Mouse (Mus musculus): Measurements from ENCODE around the gene Bri3. TPM values are rescaled to one million over a fixed set of nuclear protein-coding genes. Genes with fewer than 3 reads are reported as not detected.

Gene Bri3
- 88.0 and 93.6 TPM in 2 replicates for polyA plus RNA-seq (2015; fragmentation: Nextera tagmentation; extraction: Ambion mirVana)

GRCm38 (mm10) chr5:144243901-144244487, at the start of gene Bri3:
Gene Bri3 (plus strand): TSS chr5:144244437.
- 89% methylated on average over 7 of the region's 7 CpGs for WGBS
- Histone ChIP-seq H3K4me2 (ENCODE audit: low read depth, low read length) (no peak within 1 kb of the TSS), H3K4me1 (ENCODE audit: control insufficient read depth, insufficient read depth, low read length) (peaks cover 8% of the 10 kb centered on the region; the same call in 1 of the 2 replicates), H3K4me3 (replicated peaks; ENCODE audit: low read length) (no peak within 1 kb of the TSS), H3K9ac (ENCODE audit: low read length) (no peak within 1 kb of the TSS), H3K27me3 (ENCODE audit: control insufficient read depth, insufficient read depth, low read length) (no peaks in the 10 kb centered on the region), H3K27ac (ENCODE audit: low read length) (no peak within 1 kb of the TSS), H3K36me3 (ENCODE audit: control insufficient read depth, insufficient read depth, low read length) (no peaks in the 10 kb centered on the region), H3K9me3 (replicated peaks; ENCODE audit: control insufficient read depth, low read length) (no peaks in the 10 kb centered on the region)
- no peak for ATAC-seq (ENCODE audit: insufficient read depth, low FRiP score)

- no peak overlapping the region for H3K4me2 ChIP-seq (ENCODE audit: low read depth, low read length)
- ATAC-seq (ENCODE audit: insufficient read depth, low FRiP score) = no peak
- 76% methylated on average over 8 of the region's 8 CpGs for WGBS
- H3K36me3 ChIP-seq (ENCODE audit: control insufficient read depth, insufficient read depth, low read length) = no peaks in the 10 kb centered on the region
- no peak overlapping the region for H3K4me3 ChIP-seq (replicated peaks; ENCODE audit: low read length)
- no peak overlapping the region for H3K9ac ChIP-seq (ENCODE audit: low read length)
- no peak overlapping the region for H3K27ac ChIP-seq (ENCODE audit: low read length)
- no peaks in the 10 kb centered on the region for H3K27me3 ChIP-seq (ENCODE audit: control insufficient read depth, insufficient read depth, low read length)
- H3K9me3 ChIP-seq (replicated peaks; ENCODE audit: control insufficient read depth, low read length) = no peaks in the 10 kb centered on the region
- H3K4me1 ChIP-seq (ENCODE audit: control insufficient read depth, insufficient read depth, low read length) = no peaks in the 10 kb centered on the region
These were observed 48.7 kb upstream of the Bri3 start for GRCm38 (mm10) chr5:144195567-144195966.

GRCm38 (mm10) chr5:144200616-144201015, 43.6 kb upstream of the Bri3 start:
- H3K9ac ChIP-seq (ENCODE audit: low read length) = no peak overlapping the region
- H3K27me3 ChIP-seq (ENCODE audit: control insufficient read depth, insufficient read depth, low read length) = no peaks in the 10 kb centered on the region
- H3K27ac ChIP-seq (ENCODE audit: low read length) = no peak overlapping the region
- H3K9me3 ChIP-seq (replicated peaks; ENCODE audit: control insufficient read depth, low read length) = 0 out of 2 replicates have a peak, but pooled peaks cover 7% of the 10 kb centered on the region
- ATAC-seq (ENCODE audit: insufficient read depth, low FRiP score) = no peak
- H3K4me2 ChIP-seq (ENCODE audit: low read depth, low read length) = no peak overlapping the region
- no peaks in the 10 kb centered on the region for H3K4me1 ChIP-seq (ENCODE audit: control insufficient read depth, insufficient read depth, low read length)
- no peak overlapping the region for H3K4me3 ChIP-seq (replicated peaks; ENCODE audit: low read length)
- H3K36me3 ChIP-seq (ENCODE audit: control insufficient read depth, insufficient read depth, low read length) = peaks cover 9% of the 10 kb centered on the region; the same call in 1 of the 2 replicates
- 79% methylated on average over 11 of the region's 11 CpGs for WGBS

GRCm38 (mm10) chr5:144202430-144202829, 41.8 kb upstream of the Bri3 start:
- WGBS = 93% methylated on average over 6 of the region's 6 CpGs
- Histone ChIP-seq H3K36me3 (ENCODE audit: control insufficient read depth, insufficient read depth, low read length) (peaks cover 9% of the 10 kb centered on the region; the same call in 1 of the 2 replicates), H3K27me3 (ENCODE audit: control insufficient read depth, insufficient read depth, low read length) (no peaks in the 10 kb centered on the region), H3K9ac (ENCODE audit: low read length) (no peak overlapping the region), H3K9me3 (replicated peaks; ENCODE audit: control insufficient read depth, low read length) (0 out of 2 replicates have a peak, but pooled peaks cover 7% of the 10 kb centered on the region), H3K27ac (ENCODE audit: low read length) (no peak overlapping the region), H3K4me2 (ENCODE audit: low read depth, low read length) (no peak overlapping the region), H3K4me1 (ENCODE audit: control insufficient read depth, insufficient read depth, low read length) (no peaks in the 10 kb centered on the region), H3K4me3 (replicated peaks; ENCODE audit: low read length) (no peak overlapping the region)
- ATAC-seq (ENCODE audit: insufficient read depth, low FRiP score) = no peak

GRCm38 (mm10) chr5:144203398-144203959, 40.8 kb upstream of the Bri3 start:
- no peak for ATAC-seq (ENCODE audit: insufficient read depth, low FRiP score)
- H3K36me3 ChIP-seq (ENCODE audit: control insufficient read depth, insufficient read depth, low read length) = peaks cover 13% of the 10 kb centered on the region

GRCm38 (mm10) chr5:144204303-144204702, 39.9 kb upstream of the Bri3 start:
- no peaks in the 10 kb centered on the region for H3K4me1 ChIP-seq (ENCODE audit: control insufficient read depth, insufficient read depth, low read length)
- no peak overlapping the region for H3K4me3 ChIP-seq (replicated peaks; ENCODE audit: low read length)
- no peak overlapping the region for H3K4me2 ChIP-seq (ENCODE audit: low read depth, low read length)
- 91% methylated on average over 12 of the region's 12 CpGs for WGBS
- H3K27ac ChIP-seq (ENCODE audit: low read length) = no peak overlapping the region
- H3K36me3 ChIP-seq (ENCODE audit: control insufficient read depth, insufficient read depth, low read length) = peaks cover 13% of the 10 kb centered on the region
- H3K27me3 ChIP-seq (ENCODE audit: control insufficient read depth, insufficient read depth, low read length) = no peaks in the 10 kb centered on the region
- no peak for ATAC-seq (ENCODE audit: insufficient read depth, low FRiP score)
- no peak overlapping the region for H3K9ac ChIP-seq (ENCODE audit: low read length)
- H3K9me3 ChIP-seq (replicated peaks; ENCODE audit: control insufficient read depth, low read length) = 0 out of 2 replicates have a peak, but pooled peaks cover 7% of the 10 kb centered on the region

More at GRCm38 (mm10) chr5:144203398-144203959, 40.8 kb upstream of the Bri3 start:
- WGBS = 87% methylated on average over 10 of the region's 10 CpGs
- no peak overlapping the region for H3K27ac ChIP-seq (ENCODE audit: low read length)
- H3K27me3 ChIP-seq (ENCODE audit: control insufficient read depth, insufficient read depth, low read length) = no peaks in the 10 kb centered on the region
- H3K9ac ChIP-seq (ENCODE audit: low read length) = no peak overlapping the region
- H3K4me3 ChIP-seq (replicated peaks; ENCODE audit: low read length) = no peak overlapping the region
- H3K9me3 ChIP-seq (replicated peaks; ENCODE audit: control insufficient read depth, low read length) = 0 out of 2 replicates have a peak, but pooled peaks cover 7% of the 10 kb centered on the region
- H3K4me2 ChIP-seq (ENCODE audit: low read depth, low read length) = no peak overlapping the region
- no peaks in the 10 kb centered on the region for H3K4me1 ChIP-seq (ENCODE audit: control insufficient read depth, insufficient read depth, low read length)

- Histone ChIP-seq H3K9ac (ENCODE audit: low read length) (no peak overlapping the region), H3K27ac (ENCODE audit: low read length) (no peak overlapping the region), H3K9me3 (replicated peaks; ENCODE audit: control insufficient read depth, low read length) (0 out of 2 replicates have a peak, but pooled peaks cover 7% of the 10 kb centered on the region), H3K36me3 (ENCODE audit: control insufficient read depth, insufficient read depth, low read length) (peaks cover 19% of the 10 kb centered on the region), H3K4me3 (replicated peaks; ENCODE audit: low read length) (no peak overlapping the region), H3K4me2 (ENCODE audit: low read depth, low read length) (no peak overlapping the region), H3K27me3 (ENCODE audit: control insufficient read depth, insufficient read depth, low read length) (no peaks in the 10 kb centered on the region), H3K4me1 (ENCODE audit: control insufficient read depth, insufficient read depth, low read length) (no peaks in the 10 kb centered on the region)
- 80% methylated on average over 10 of the region's 10 CpGs for WGBS
- ATAC-seq (ENCODE audit: insufficient read depth, low FRiP score) = no peak
These were observed 39.3 kb upstream of the Bri3 start for GRCm38 (mm10) chr5:144204911-144205310.

GRCm38 (mm10) chr5:144206069-144206468, 38.2 kb upstream of the Bri3 start:
- no peak for ATAC-seq (ENCODE audit: insufficient read depth, low FRiP score)
- peaks cover 22% of the 10 kb centered on the region for H3K36me3 ChIP-seq (ENCODE audit: control insufficient read depth, insufficient read depth, low read length)
- no peaks in the 10 kb centered on the region for H3K27me3 ChIP-seq (ENCODE audit: control insufficient read depth, insufficient read depth, low read length)
- H3K4me3 ChIP-seq (replicated peaks; ENCODE audit: low read length) = no peak overlapping the region
- WGBS = 91% methylated on average over 15 of the region's 15 CpGs
- no peak overlapping the region for H3K4me2 ChIP-seq (ENCODE audit: low read depth, low read length)
- 0 out of 2 replicates have a peak, but pooled peaks cover 7% of the 10 kb centered on the region for H3K9me3 ChIP-seq (replicated peaks; ENCODE audit: control insufficient read depth, low read length)
- H3K4me1 ChIP-seq (ENCODE audit: control insufficient read depth, insufficient read depth, low read length) = no peaks in the 10 kb centered on the region
- no peak overlapping the region for H3K9ac ChIP-seq (ENCODE audit: low read length)
- no peak overlapping the region for H3K27ac ChIP-seq (ENCODE audit: low read length)

GRCm38 (mm10) chr5:144207478-144207877, 36.8 kb upstream of the Bri3 start:
- Histone ChIP-seq H3K4me3 (replicated peaks; ENCODE audit: low read length) (no peak overlapping the region), H3K9ac (ENCODE audit: low read length) (no peak overlapping the region), H3K4me2 (ENCODE audit: low read depth, low read length) (no peak overlapping the region), H3K36me3 (ENCODE audit: control insufficient read depth, insufficient read depth, low read length) (peaks cover 19% of the 10 kb centered on the region), H3K27me3 (ENCODE audit: control insufficient read depth, insufficient read depth, low read length) (no peaks in the 10 kb centered on the region), H3K4me1 (ENCODE audit: control insufficient read depth, insufficient read depth, low read length) (no peaks in the 10 kb centered on the region), H3K27ac (ENCODE audit: low read length) (no peak overlapping the region), H3K9me3 (replicated peaks; ENCODE audit: control insufficient read depth, low read length) (0 out of 2 replicates have a peak, but pooled peaks cover 3% of the 10 kb centered on the region)
- 51% methylated on average over 11 of the region's 11 CpGs for WGBS
- peak; percentile 31; the same call in 1 of the 2 replicates for ATAC-seq (ENCODE audit: insufficient read depth, low FRiP score)
